Mouse (Mus musculus): ENCODE results near the gene Exoc6b. TPM values are rescaled to one million over a fixed set of nuclear protein-coding genes. Genes with fewer than 3 reads are reported as not detected.

The Exoc6b gene
- polyA plus RNA-seq, 1 experiment from 2014 or later = 44.1 TPM

DNA sequence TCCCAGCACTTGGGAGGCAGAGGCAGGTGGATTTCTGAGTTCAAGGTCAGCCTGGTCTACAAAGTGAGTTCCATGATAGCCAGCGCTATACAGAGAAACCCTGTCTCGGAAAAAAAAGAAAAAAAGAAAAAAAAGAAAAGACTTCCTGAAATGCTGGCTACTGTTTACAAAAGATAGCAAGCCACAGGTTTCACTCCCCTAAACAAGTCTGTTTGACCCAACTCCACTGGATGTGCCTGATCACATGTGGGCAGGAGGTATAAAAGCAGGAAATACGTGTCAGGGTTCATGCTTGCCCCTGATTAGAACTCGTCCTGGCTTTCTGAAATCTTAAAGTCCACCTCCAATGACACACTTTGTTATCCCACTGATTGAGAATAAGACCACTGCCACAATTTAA is 18.2 kb downstream of the Exoc6b start:
- Histone ChIP-seq H3K9ac (no peak overlapping the region), H3K4me3 (no peak overlapping the region), H3K4me1 (no peaks in the 10 kb centered on the region), H3K4me2 (replicated peaks) (no peak overlapping the region), H3K27me3 (replicated peaks) (no peaks in the 10 kb centered on the region), H3K27ac (no peak overlapping the region), H3K36me3 (no peaks in the 10 kb centered on the region), H3K9me3 (no peaks in the 10 kb centered on the region)
- no peak for ATAC-seq (ENCODE audit: low FRiP score, low read depth)
- 94% methylated on average over 4 of the region's 4 CpGs for WGBS

DNA sequence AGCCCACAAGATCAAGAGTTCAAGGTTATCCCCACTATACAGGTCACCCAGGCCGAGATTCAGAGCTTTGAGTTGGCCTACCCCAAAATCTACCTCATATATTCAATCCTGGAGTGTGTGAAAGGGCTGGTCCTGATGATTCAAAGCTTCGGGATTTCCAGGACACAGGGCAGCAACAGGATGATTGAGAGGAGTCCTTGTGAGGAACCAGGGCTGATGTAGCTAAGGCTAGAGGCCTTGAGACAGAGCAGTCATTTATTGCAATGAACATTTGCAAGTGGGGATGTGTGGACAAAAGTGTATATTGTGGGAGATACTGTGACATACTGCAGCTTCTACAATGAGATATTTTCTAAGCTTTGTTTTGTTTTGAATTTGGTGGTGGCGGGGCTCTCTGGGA is 22.8 kb downstream of the Exoc6b start:
- no peak overlapping the region for H3K9ac ChIP-seq

DNA sequence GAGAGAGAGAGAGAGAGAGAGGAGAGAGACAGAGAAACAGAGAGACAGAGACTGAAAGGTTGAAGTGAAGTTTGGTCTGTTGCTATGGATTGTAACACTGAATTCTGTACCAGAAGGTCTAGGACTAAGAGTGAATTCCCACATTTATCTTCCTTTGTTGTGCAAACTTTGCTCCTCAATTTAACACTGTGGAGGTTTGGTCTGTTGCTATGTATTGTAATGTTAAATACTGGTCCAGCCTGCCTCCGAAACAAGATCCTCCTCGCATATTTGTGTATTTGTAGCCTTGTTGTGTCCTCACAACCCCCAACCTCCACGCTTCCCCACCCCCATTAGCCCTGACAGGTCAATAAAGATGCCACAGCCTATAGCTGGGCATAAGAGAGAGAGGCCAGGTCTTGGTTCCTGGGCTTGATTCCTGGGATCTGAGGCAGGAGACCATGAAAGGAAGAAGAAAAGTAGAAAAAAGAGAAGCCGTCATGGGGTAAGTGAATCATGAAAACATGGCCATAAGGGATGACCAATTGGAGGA is 24.6 kb downstream of the Exoc6b start:
- ATAC-seq (ENCODE audit: low FRiP score, low read depth) = no peak
- no peaks in the 10 kb centered on the region for H3K9me3 ChIP-seq
- WGBS = 25% methylated on average over 4 of the region's 4 CpGs
- no peak overlapping the region for H3K4me3 ChIP-seq
- H3K4me2 ChIP-seq (replicated peaks) = no peak overlapping the region
- no peak overlapping the region for H3K9ac ChIP-seq
- H3K4me1 ChIP-seq = peaks cover 4% of the 10 kb centered on the region; the same call in 1 of the 2 replicates
- no peaks in the 10 kb centered on the region for H3K36me3 ChIP-seq
- no peak overlapping the region for H3K27ac ChIP-seq
- no peaks in the 10 kb centered on the region for H3K27me3 ChIP-seq (replicated peaks)

More for the DNA sequence above, 22.8 kb downstream of the Exoc6b start:
- H3K4me2 ChIP-seq (replicated peaks) = no peak overlapping the region
- H3K4me3 ChIP-seq = no peak overlapping the region
- 80% methylated on average over 3 of the region's 3 CpGs for WGBS
- no peaks in the 10 kb centered on the region for H3K9me3 ChIP-seq
- no peaks in the 10 kb centered on the region for H3K27me3 ChIP-seq (replicated peaks)
- peaks cover 4% of the 10 kb centered on the region; the same call in 1 of the 2 replicates for H3K4me1 ChIP-seq
- no peak for ATAC-seq (ENCODE audit: low FRiP score, low read depth)
- H3K27ac ChIP-seq = no peak overlapping the region
- H3K36me3 ChIP-seq = no peaks in the 10 kb centered on the region

DNA sequence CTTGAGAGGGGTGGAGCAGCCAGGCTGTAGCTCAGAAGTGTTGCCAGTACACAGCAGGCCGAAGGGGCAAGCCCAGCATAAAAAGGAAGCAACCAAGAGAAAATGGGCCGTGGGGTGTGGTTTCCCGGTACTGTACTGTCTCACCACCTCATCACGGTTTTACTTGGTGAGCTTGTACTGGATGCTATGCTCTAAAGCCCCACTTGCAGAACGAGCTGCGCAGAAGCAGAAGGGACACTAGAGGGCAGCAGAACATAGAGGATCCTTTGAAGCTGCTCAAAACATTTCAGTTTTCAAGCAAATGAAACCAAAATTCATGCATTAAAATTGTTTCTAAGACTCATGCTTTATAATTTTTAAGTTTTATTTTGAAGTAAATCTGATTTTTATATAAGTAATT is 31.6 kb downstream of the Exoc6b start:
- no peaks in the 10 kb centered on the region for H3K9me3 ChIP-seq
- no peak overlapping the region for H3K4me3 ChIP-seq
- no peaks in the 10 kb centered on the region for H3K4me1 ChIP-seq
- no peak overlapping the region for H3K27ac ChIP-seq
- no peaks in the 10 kb centered on the region for H3K36me3 ChIP-seq
- no peak overlapping the region for H3K4me2 ChIP-seq (replicated peaks)
- H3K9ac ChIP-seq = no peak overlapping the region
- 8% methylated on average over 6 of the region's 6 CpGs for WGBS
- ATAC-seq (ENCODE audit: low FRiP score, low read depth) = no peak
- H3K27me3 ChIP-seq (replicated peaks) = no peaks in the 10 kb centered on the region

DNA sequence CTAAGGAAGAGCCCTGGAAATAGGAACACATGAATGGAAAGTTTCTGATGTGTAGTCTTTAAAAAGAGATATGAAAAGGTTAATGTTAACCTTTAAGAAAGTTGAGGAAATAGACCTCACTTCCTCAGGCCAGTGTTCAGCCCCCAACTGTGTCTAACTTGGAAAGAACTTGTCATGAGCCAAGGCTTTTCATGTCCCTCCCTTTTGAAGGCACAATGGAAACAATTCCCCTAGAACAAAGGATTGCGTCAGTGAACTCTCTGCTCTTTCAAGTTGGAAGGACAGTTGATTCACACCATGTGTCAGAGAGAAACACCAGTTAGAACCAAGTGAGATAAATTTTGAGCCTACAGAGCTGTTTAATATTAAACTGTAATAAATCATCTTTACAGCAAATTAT is 39.6 kb downstream of the Exoc6b start:
- Histone ChIP-seq H3K27ac (no peak overlapping the region), H3K9me3 (no peaks in the 10 kb centered on the region), H3K4me1 (0 out of 2 replicates have a peak, but pooled peaks cover 2% of the 10 kb centered on the region), H3K4me2 (replicated peaks) (no peak overlapping the region), H3K4me3 (no peak overlapping the region), H3K9ac (no peak overlapping the region), H3K36me3 (no peaks in the 10 kb centered on the region), H3K27me3 (replicated peaks) (no peaks in the 10 kb centered on the region)
- WGBS = 23% methylated on average over 1 of the region's 1 CpGs
- no peak for ATAC-seq (ENCODE audit: low FRiP score, low read depth)

DNA sequence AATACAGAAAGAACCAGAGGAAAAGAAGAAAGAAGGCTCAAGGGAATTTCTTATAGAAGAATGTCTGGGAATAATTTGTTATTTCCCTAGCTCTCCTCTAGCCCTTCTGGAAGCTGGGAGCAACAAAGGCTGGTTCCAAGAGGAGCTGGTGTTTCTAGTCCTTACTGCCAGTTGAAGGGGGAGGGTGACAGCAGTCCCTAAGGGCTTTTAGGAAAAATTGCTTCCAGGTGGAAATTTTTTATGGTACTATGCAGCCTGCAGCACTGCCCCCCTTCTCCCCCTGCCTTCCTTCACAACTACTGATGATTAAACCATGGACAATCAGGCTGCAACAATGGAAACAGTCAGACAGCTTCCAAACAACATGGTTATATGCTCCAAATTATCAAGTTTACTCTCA is 44.9 kb downstream of the Exoc6b start:
- Histone ChIP-seq H3K4me1 (peaks cover 6% of the 10 kb centered on the region; the same call in 1 of the 2 replicates), H3K4me3 (no peak overlapping the region), H3K9me3 (no peaks in the 10 kb centered on the region), H3K9ac (no peak overlapping the region), H3K4me2 (replicated peaks) (no peak overlapping the region), H3K27ac (no peak overlapping the region), H3K27me3 (replicated peaks) (no peaks in the 10 kb centered on the region), H3K36me3 (no peaks in the 10 kb centered on the region)
- ATAC-seq (ENCODE audit: low FRiP score, low read depth) = no peak

DNA sequence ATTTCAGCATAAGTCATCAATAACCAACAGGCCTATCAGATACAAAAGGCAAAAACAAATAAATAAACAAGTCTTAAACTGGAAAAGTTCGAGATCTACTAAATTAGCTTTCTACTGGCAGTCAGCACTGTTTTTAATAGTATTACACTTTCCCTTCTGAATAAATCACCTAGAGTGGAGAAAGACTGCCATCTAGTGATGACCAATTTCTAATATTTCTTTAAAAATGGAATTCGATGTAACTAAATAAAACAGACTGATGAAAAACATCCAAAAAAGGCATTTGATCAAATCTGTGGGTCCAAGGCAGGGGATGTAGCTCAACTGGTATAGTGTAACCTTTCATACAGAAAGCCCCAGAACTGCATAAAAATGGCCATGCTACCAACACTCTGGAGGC is 52.3 kb downstream of the Exoc6b start:
- Histone ChIP-seq H3K27me3 (replicated peaks) (no peaks in the 10 kb centered on the region), H3K36me3 (no peaks in the 10 kb centered on the region), H3K4me2 (replicated peaks) (no peak overlapping the region), H3K9ac (no peak overlapping the region), H3K27ac (no peak overlapping the region), H3K9me3 (no peaks in the 10 kb centered on the region), H3K4me1 (no peaks in the 10 kb centered on the region), H3K4me3 (no peak overlapping the region)
- no peak for ATAC-seq (ENCODE audit: low FRiP score, low read depth)
- WGBS = 49% methylated on average over 2 of the region's 2 CpGs

DNA sequence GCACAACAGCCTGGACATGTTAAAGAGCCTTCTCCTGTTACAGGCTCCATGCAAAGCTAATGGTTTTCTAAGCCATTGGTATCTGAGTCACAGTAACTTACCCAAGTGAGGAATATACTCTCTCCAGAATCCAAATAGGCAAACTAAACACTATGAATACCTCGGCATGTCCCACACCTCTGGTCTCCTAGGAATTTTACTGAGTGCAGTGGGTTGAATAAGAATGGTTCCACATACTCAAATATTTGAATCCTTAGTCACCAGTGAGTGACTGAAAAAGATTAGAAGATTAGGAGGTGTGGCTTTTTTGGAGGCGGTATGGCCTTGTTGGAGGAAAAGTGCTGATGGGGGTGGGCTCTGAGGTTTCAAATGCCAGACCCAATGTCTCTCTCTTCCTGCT is 55.4 kb downstream of the Exoc6b start:
- Histone ChIP-seq H3K36me3 (no peaks in the 10 kb centered on the region), H3K4me2 (replicated peaks) (no peak overlapping the region), H3K9ac (no peak overlapping the region), H3K27me3 (replicated peaks) (no peaks in the 10 kb centered on the region), H3K27ac (no peak overlapping the region), H3K9me3 (no peaks in the 10 kb centered on the region), H3K4me3 (no peak overlapping the region), H3K4me1 (no peaks in the 10 kb centered on the region)
- WGBS = 94% methylated on average over 2 of the region's 2 CpGs
- no peak for ATAC-seq (ENCODE audit: low FRiP score, low read depth)

DNA sequence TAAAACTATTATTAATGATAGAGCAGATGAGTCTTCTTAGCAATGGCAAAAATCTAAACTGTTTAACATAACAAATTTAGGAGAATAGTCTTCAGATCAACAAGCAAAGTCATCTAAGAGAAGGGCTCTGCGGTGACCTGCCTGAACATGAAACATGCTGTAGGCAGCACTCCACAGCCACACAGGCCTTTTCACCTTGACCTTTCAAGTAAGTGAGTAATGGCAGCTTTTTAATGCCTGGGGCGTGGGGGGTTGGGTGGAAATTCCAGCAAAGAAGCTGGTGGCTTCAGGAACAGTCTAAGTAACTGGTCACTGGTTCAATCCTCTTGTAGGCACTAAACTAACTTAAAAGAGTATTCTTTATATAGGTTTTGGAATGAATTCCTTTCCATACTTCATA is 58.9 kb downstream of the Exoc6b start:
- no peaks in the 10 kb centered on the region for H3K36me3 ChIP-seq
- no peak overlapping the region for H3K27ac ChIP-seq
- no peak for ATAC-seq (ENCODE audit: low FRiP score, low read depth)
- no peak overlapping the region for H3K4me2 ChIP-seq (replicated peaks)
- no peaks in the 10 kb centered on the region for H3K27me3 ChIP-seq (replicated peaks)
- WGBS = 88% methylated on average over 2 of the region's 2 CpGs
- H3K4me1 ChIP-seq = no peaks in the 10 kb centered on the region
- H3K4me3 ChIP-seq = no peak overlapping the region
- no peaks in the 10 kb centered on the region for H3K9me3 ChIP-seq
- H3K9ac ChIP-seq = no peak overlapping the region

DNA sequence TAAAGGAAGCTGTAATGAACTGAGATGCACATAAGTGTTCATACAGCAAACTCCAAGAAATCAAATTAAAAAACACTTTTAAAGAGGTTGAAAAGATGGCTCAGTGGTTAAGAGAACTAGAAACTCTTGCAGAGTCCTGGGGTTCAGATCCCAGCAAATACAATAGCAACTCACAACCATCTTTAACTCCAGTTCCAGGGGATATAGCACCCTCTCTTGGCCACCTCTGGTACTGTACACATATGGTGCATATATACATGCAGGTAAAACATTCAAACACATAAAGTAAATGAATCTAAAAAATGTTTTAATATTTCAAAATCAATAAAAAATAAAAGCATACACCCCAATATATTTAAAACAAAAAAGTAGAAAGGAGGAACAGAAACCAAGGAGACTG is 73.9 kb downstream of the Exoc6b start:
- no peak overlapping the region for H3K4me3 ChIP-seq
- H3K36me3 ChIP-seq = no peaks in the 10 kb centered on the region; the same call in 1 of the 2 replicates
- H3K27ac ChIP-seq = no peak overlapping the region
- no peaks in the 10 kb centered on the region for H3K4me1 ChIP-seq
- H3K4me2 ChIP-seq (replicated peaks) = no peak overlapping the region
- no peak overlapping the region for H3K9ac ChIP-seq
- H3K9me3 ChIP-seq = no peaks in the 10 kb centered on the region
- no peak for ATAC-seq (ENCODE audit: low FRiP score, low read depth)
- no peaks in the 10 kb centered on the region for H3K27me3 ChIP-seq (replicated peaks)

DNA sequence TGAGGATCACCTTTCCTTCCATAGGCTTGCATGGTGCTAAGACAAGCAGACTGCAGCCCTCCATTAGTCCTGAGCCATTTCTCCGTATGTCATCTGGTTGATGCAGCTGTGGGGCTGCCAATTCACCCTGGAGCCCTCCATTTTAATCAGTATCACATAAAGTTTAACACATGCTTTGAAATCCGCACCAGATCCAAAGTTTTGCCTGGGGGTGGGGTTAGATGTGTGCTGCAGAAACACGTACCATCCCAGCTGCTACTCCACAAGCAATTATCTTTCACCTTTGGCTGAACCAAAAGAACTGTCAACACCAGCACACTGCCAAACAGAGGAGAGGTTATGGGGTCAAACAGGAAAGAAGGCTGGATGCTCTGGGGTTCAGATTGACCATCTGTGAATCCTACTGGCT is 92.7 kb downstream of the Exoc6b start:
- Histone ChIP-seq H3K27ac (no peak overlapping the region), H3K4me3 (no peak overlapping the region), H3K27me3 (replicated peaks) (no peaks in the 10 kb centered on the region), H3K9ac (no peak overlapping the region), H3K36me3 (no peaks in the 10 kb centered on the region), H3K4me1 (no peaks in the 10 kb centered on the region), H3K4me2 (replicated peaks) (no peak overlapping the region), H3K9me3 (no peaks in the 10 kb centered on the region)
- 36% methylated on average over 3 of the region's 3 CpGs for WGBS
- ATAC-seq (ENCODE audit: low FRiP score, low read depth) = no peak

DNA sequence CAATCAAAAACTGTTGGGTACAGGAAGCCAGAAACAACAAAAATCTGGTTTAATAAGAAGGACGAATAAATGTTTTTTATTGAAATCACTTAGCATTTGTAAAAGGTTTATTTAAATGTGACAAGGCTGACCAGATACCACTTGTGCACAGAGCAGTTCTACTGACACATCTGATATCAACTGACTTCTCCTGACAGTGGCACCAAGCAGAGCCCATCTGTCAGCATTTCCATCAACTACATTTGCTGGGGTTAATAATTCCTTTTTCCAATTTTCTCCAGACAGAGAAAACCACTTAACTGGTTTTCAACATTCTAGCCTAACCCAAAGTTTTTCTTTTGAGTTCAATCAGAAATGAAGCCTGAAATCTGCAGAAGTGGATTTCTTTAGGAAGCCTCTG is 100.8 kb downstream of the Exoc6b start:
- 96% methylated on average over 1 of the region's 1 CpGs for WGBS
- Histone ChIP-seq H3K4me2 (replicated peaks) (no peak overlapping the region), H3K27ac (no peak overlapping the region), H3K9ac (no peak overlapping the region), H3K27me3 (replicated peaks) (no peaks in the 10 kb centered on the region), H3K36me3 (no peaks in the 10 kb centered on the region), H3K4me3 (no peak overlapping the region), H3K4me1 (no peaks in the 10 kb centered on the region), H3K9me3 (no peaks in the 10 kb centered on the region)
- ATAC-seq (ENCODE audit: low FRiP score, low read depth) = no peak

DNA sequence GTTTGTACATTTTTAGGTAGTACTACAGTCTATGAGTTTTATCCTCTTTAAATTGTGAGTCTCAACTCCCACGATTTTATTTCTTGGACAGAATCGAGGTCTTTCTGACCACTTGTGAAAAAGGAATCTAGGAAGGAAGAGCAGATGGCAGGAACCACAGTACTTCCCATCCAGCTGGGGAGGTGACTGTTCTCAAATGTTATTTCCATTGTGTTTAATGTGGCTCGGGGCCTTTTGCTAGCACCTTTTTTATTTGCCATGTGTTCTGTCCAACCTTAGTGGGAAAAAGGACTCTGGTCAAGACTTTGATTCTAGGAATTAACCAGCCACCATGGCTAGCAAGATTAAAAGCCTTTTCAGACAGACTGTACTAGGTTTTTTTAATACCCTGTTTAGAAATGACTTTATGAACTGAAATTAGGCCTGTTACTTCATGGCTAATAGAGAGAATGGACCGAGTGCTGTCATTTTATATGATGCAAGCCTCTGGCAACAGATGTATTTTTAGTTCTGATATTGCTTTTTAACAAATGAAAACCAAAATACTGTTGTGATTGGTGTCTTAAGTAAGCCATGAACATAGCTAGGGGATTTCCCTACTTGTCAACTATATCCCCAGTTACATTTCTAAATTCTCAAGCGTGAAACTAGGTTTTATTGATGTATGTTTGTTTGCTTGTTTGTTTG is 104.4 kb downstream of the Exoc6b start:
- WGBS = 82% methylated on average over 5 of the region's 5 CpGs
- no peak for ATAC-seq (ENCODE audit: low FRiP score, low read depth)
- no peaks in the 10 kb centered on the region for H3K27me3 ChIP-seq (replicated peaks)

More for the DNA sequence above, 104.4 kb downstream of the Exoc6b start:
- no peaks in the 10 kb centered on the region for H3K9me3 ChIP-seq
- no peak overlapping the region for H3K4me3 ChIP-seq
- no peaks in the 10 kb centered on the region for H3K4me1 ChIP-seq
- H3K9ac ChIP-seq = no peak overlapping the region
- H3K27ac ChIP-seq = no peak overlapping the region
- H3K36me3 ChIP-seq = no peaks in the 10 kb centered on the region
- H3K4me2 ChIP-seq (replicated peaks) = no peak overlapping the region

All from neural tube, embryonic 12.5 days (tissue).